In genomic region chr5:99329065-99329464, GRCm38 (mm10) we compare ENCODE assay signal across 15 mouse cellular contexts.
A peak's percentile ranks its signal among the peaks of the same experiment; 100 is the strongest.
DNase-seq lines count a peak whose midpoint lies in the region; ATAC-seq lines count a peak whose summit lies in the region.
"Had no signal": no experiment of that assay in that cellular context is flagged by ENCODE, and none has a peak within 500 bp of the region (broad histone marks: within the 10 kb centered on the region; RNA-seq: fewer than 3 reads in every experiment).

No protein-coding gene starts in this region.

- intact Hi-C loops in heart, postnatal 36 days (cut with DNase I) = no loop called here

- no peaks in the 10 kb centered on the region for H3K27me3 ChIP-seq in kidney, embryonic 16.5 days (ENCODE audit: insufficient read depth, low read length)
- no peaks in the 10 kb centered on the region for H3K27me3 ChIP-seq in midbrain, embryonic 13.5 days
- H3K27me3 ChIP-seq: heart, embryonic 15.5 days; limb, embryonic 13.5 days; neural tube, embryonic 13.5 days had no signal

- no peaks in the 10 kb centered on the region for H3K4me1 ChIP-seq in kidney, embryonic 16.5 days (ENCODE audit: insufficient read depth, low read length)
- H3K4me1 ChIP-seq in midbrain, embryonic 13.5 days (replicated peaks) = no peaks in the 10 kb centered on the region
- H3K4me1 ChIP-seq: heart, embryonic 15.5 days; hindbrain, embryonic 12.5 days; neural tube, embryonic 13.5 days had no signal

- H3K9me3 ChIP-seq in kidney, embryonic 16.5 days (ENCODE audit: low read length) = no peaks in the 10 kb centered on the region
- H3K9me3 ChIP-seq in midbrain, embryonic 13.5 days = no peaks in the 10 kb centered on the region
- H3K9me3 ChIP-seq: heart, embryonic 15.5 days; hindbrain, embryonic 12.5 days; limb, embryonic 13.5 days; neural tube, embryonic 13.5 days had no signal

- WGBS in kidney, embryonic 16.5 days = 69% methylated on average over 6 of the region's 6 CpGs
- 27% methylated on average over 6 of the region's 6 CpGs for WGBS in large intestine, adult 2 months
- 84% methylated on average over 6 of the region's 6 CpGs for WGBS in midbrain, embryonic 13.5 days

- H3K36me3 ChIP-seq in kidney, embryonic 16.5 days (ENCODE audit: insufficient read depth, low read length) = no peaks in the 10 kb centered on the region
- no peaks in the 10 kb centered on the region for H3K36me3 ChIP-seq in midbrain, embryonic 13.5 days
- H3K36me3 ChIP-seq: heart, embryonic 15.5 days; hindbrain, embryonic 12.5 days; limb, embryonic 13.5 days; neural tube, embryonic 13.5 days had no signal

- no peak for ATAC-seq in kidney, embryonic 16.5 days (ENCODE audit: low FRiP score, low TSS enrichment)
- ATAC-seq in midbrain, embryonic 13.5 days = no peak

- no peak overlapping the region for H3K4me2 ChIP-seq in kidney, embryonic 16.5 days (replicated peaks; ENCODE audit: low read depth, low read length)
- H3K4me2 ChIP-seq in midbrain, embryonic 13.5 days (replicated peaks) = no peak overlapping the region
- H3K4me2 ChIP-seq: heart, embryonic 15.5 days; hindbrain, embryonic 12.5 days; limb, embryonic 13.5 days; neural tube, embryonic 13.5 days had no signal

- peak; percentile 32 for DNase-seq in kidney, adult 18-20 months
- DNase-seq in urinary bladder, adult 18-20 months (ENCODE audit: low spot score in 2 of 2) = peak; percentile 55 to 67
- no peak for DNase-seq in urinary bladder, adult 2 months (ENCODE audit: low spot score)
- DNase-seq in large intestine, adult 2 months (ENCODE audit: low read depth, low spot score) = peak; percentile 99
- no peak for DNase-seq in heart, postnatal 36 days
- no peak for DNase-seq in layer of hippocampus, adult 9-11 months
- DNase-seq: adrenal gland, postnatal 10 days; B cell, adult 2 months had no signal

- H3K9ac ChIP-seq in kidney, embryonic 16.5 days (replicated peaks; ENCODE audit: low read length) = no peak overlapping the region
- no peak overlapping the region for H3K9ac ChIP-seq in midbrain, embryonic 13.5 days (replicated peaks)
- H3K9ac ChIP-seq: heart, embryonic 15.5 days; hindbrain, embryonic 12.5 days; limb, embryonic 13.5 days; neural tube, embryonic 13.5 days had no signal

- no peak overlapping the region for H3K4me3 ChIP-seq in kidney, embryonic 16.5 days (ENCODE audit: low read length)
- no peak overlapping the region for H3K4me3 ChIP-seq in midbrain, embryonic 13.5 days (replicated peaks)
- H3K4me3 ChIP-seq: heart, embryonic 15.5 days; hindbrain, embryonic 12.5 days; left cerebral cortex, adult 2 months; limb, embryonic 13.5 days; neural tube, embryonic 13.5 days had no signal

- H3K27ac ChIP-seq in kidney, embryonic 16.5 days (ENCODE audit: low read length) = no peak overlapping the region
- no peak overlapping the region for H3K27ac ChIP-seq in midbrain, embryonic 13.5 days
- H3K27ac ChIP-seq: heart, embryonic 15.5 days; hindbrain, embryonic 12.5 days; left cerebral cortex, adult 2 months; limb, embryonic 13.5 days; neural tube, embryonic 13.5 days had no signal

Comparison
In these comparisons a context has a peak if more than half of its experiments do, and no peak if none do; other contexts are left out.
1. DNase-seq: peak in kidney, adult 18-20 months (single experiment), urinary bladder, adult 18-20 months (2 of 2) and large intestine, adult 2 months (single experiment); none in urinary bladder, adult 2 months (single experiment), heart, postnatal 36 days (0 of 2) and layer of hippocampus, adult 9-11 months (single experiment).